21 mouse cellular contexts compared by ENCODE assay signal in the genomic region with DNA sequence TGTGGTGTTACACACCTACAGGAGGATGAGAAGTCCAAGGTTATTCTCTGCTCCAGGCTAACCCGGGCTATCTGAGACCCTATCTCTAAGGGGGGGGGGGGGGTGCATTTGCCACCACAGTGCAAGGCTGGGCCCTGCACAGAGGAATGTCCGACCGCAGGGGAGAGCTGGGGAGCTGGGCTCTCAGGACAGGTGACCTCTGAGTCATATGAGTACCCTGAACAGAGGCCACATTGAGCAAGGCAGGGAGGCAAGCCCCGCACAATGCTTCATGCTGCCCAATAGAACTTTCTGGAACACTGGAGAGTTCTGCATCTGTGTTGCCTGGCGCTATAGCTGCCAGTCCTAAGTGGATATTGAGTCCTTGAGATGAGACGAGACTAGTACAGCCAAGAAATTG. TPM values are rescaled to one million over a fixed set of nuclear protein-coding genes. Genes with fewer than 3 reads are reported as not detected.
A peak's percentile ranks its signal among the peaks of the same experiment; 100 is the strongest.
DNase-seq lines count a peak whose midpoint lies in the region; ATAC-seq lines count a peak whose summit lies in the region.
"Had no signal": no experiment of that assay in that cellular context is flagged by ENCODE, and none has a peak within 500 bp of the region (broad histone marks: within the 10 kb centered on the region; RNA-seq: fewer than 3 reads in every experiment).

No protein-coding gene starts in this region.

- H3K9ac ChIP-seq in hindbrain, embryonic 15.5 days = no peak overlapping the region
- no peak overlapping the region for H3K9ac ChIP-seq in hindbrain, embryonic 12.5 days
- no peak overlapping the region for H3K9ac ChIP-seq in midbrain, embryonic 15.5 days
- no peak overlapping the region for H3K9ac ChIP-seq in midbrain, embryonic 11.5 days (ENCODE audit: low read length)
- H3K9ac ChIP-seq: embryonic facial prominence, embryonic 13.5 days; forebrain, embryonic 12.5 days had no signal

- no peaks in the 10 kb centered on the region for H3K27me3 ChIP-seq in hindbrain, embryonic 15.5 days
- 0 out of 2 replicates have a peak, but pooled peaks cover 4% of the 10 kb centered on the region for H3K27me3 ChIP-seq in hindbrain, embryonic 12.5 days
- H3K27me3 ChIP-seq in midbrain, embryonic 15.5 days (replicated peaks) = no peaks in the 10 kb centered on the region
- H3K27me3 ChIP-seq in midbrain, embryonic 11.5 days (ENCODE audit: control insufficient read depth, insufficient read depth, low read length) = no peaks in the 10 kb centered on the region
- H3K27me3 ChIP-seq: embryonic facial prominence, embryonic 13.5 days had no signal

- no peaks in the 10 kb centered on the region for H3K36me3 ChIP-seq in hindbrain, embryonic 15.5 days
- no peaks in the 10 kb centered on the region for H3K36me3 ChIP-seq in hindbrain, embryonic 12.5 days
- no peaks in the 10 kb centered on the region for H3K36me3 ChIP-seq in midbrain, embryonic 15.5 days (replicated peaks)
- no peaks in the 10 kb centered on the region for H3K36me3 ChIP-seq in midbrain, embryonic 11.5 days (ENCODE audit: control insufficient read depth, insufficient read depth, low read length)
- H3K36me3 ChIP-seq: forebrain, embryonic 12.5 days; G1E had no signal

- DNase-seq in cerebellum, adult 8-10 months = peak; percentile 36
- DNase-seq in cerebellum, postnatal 10 days = no peak
- no peak for DNase-seq in midbrain, embryonic 11.5 days (ENCODE audit: low spot score, missing footprints)
- peak; percentile 16 to 28 for DNase-seq in cerebellum, postnatal 36 days
- DNase-seq in urinary bladder, adult 18-20 months (ENCODE audit: low spot score in 2 of 2) = no peak
- DNase-seq: adrenal gland, adult 8-10 months; adrenal gland, postnatal 36 days; gastrocnemius, postnatal 10 days; heart, adult 18-20 months; heart, postnatal 10 days; heart, postnatal 4 days had no signal

- peaks cover 39% of the 10 kb centered on the region for H3K4me1 ChIP-seq in hindbrain, embryonic 15.5 days (replicated peaks)
- H3K4me1 ChIP-seq in hindbrain, embryonic 12.5 days = peaks cover 15% of the 10 kb centered on the region
- H3K4me1 ChIP-seq in midbrain, embryonic 15.5 days = peaks cover 11% of the 10 kb centered on the region
- H3K4me1 ChIP-seq in midbrain, embryonic 11.5 days (ENCODE audit: control insufficient read depth, insufficient read depth, low read length) = no peaks in the 10 kb centered on the region

- H3K27ac ChIP-seq in hindbrain, embryonic 15.5 days (replicated peaks) = 0 out of 2 replicates have a peak overlapping the region, but pooled peaks have one; percentile 18
- H3K27ac ChIP-seq in hindbrain, embryonic 12.5 days = no peak overlapping the region
- no peak overlapping the region for H3K27ac ChIP-seq in midbrain, embryonic 15.5 days
- no peak overlapping the region for H3K27ac ChIP-seq in midbrain, embryonic 11.5 days (ENCODE audit: low read depth, low read length)
- H3K27ac ChIP-seq: embryonic facial prominence, embryonic 13.5 days; forebrain, embryonic 12.5 days had no signal

- H3K9me3 ChIP-seq in hindbrain, embryonic 15.5 days = no peaks in the 10 kb centered on the region
- no peaks in the 10 kb centered on the region for H3K9me3 ChIP-seq in hindbrain, embryonic 12.5 days (replicated peaks)
- no peaks in the 10 kb centered on the region for H3K9me3 ChIP-seq in midbrain, embryonic 15.5 days
- no peaks in the 10 kb centered on the region for H3K9me3 ChIP-seq in midbrain, embryonic 11.5 days (ENCODE audit: control insufficient read depth, low read length)
- H3K9me3 ChIP-seq: embryonic facial prominence, embryonic 13.5 days; forebrain, embryonic 12.5 days; G1E; heart, embryonic 10.5 days had no signal

- no peak overlapping the region for H3K4me3 ChIP-seq in hindbrain, embryonic 15.5 days
- H3K4me3 ChIP-seq in hindbrain, embryonic 12.5 days = no peak overlapping the region
- no peak overlapping the region for H3K4me3 ChIP-seq in midbrain, embryonic 15.5 days
- H3K4me3 ChIP-seq in midbrain, embryonic 11.5 days (ENCODE audit: low read depth, low read length) = no peak overlapping the region
- H3K4me3 ChIP-seq: embryonic facial prominence, embryonic 13.5 days; forebrain, embryonic 12.5 days; heart, embryonic 10.5 days had no signal

- ATAC-seq in hindbrain, embryonic 15.5 days (ENCODE audit: low FRiP score, low read depth) = no peak
- no peak for ATAC-seq in hindbrain, embryonic 12.5 days (ENCODE audit: low FRiP score)
- ATAC-seq in midbrain, embryonic 15.5 days (replicated peaks) = 0 out of 2 replicates have a peak, but pooled peaks have one; percentile 32
- no peak for ATAC-seq in midbrain, embryonic 11.5 days (ENCODE audit: low FRiP score)
- ATAC-seq: forebrain, embryonic 16.5 days; inflammation-experienced regulatory T-cells, adult 6 months; intestine, postnatal 0 days had no signal

- H3K4me2 ChIP-seq in hindbrain, embryonic 15.5 days = no peak overlapping the region
- no peak overlapping the region for H3K4me2 ChIP-seq in hindbrain, embryonic 12.5 days (replicated peaks)
- H3K4me2 ChIP-seq in midbrain, embryonic 15.5 days = no peak overlapping the region
- H3K4me2 ChIP-seq in midbrain, embryonic 11.5 days = no peak overlapping the region
- H3K4me2 ChIP-seq: embryonic facial prominence, embryonic 13.5 days; forebrain, embryonic 12.5 days had no signal

- WGBS in hindbrain, embryonic 15.5 days = 77% methylated on average over 6 of the region's 6 CpGs
- 81% methylated on average over 6 of the region's 6 CpGs for WGBS in hindbrain, embryonic 12.5 days
- WGBS in midbrain, embryonic 15.5 days = 83% methylated on average over 6 of the region's 6 CpGs
- WGBS in midbrain, embryonic 11.5 days = 88% methylated on average over 6 of the region's 6 CpGs

RNA-seq across cellular contexts. Expression of a gene that starts 8.8 kb away (rescaled TPM):
- polyA plus RNA-seq in hindbrain, embryonic 15.5 days (2015; fragmentation: Nextera tagmentation; extraction: Ambion mirVana) = 24.6 and 28.4 TPM in 2 replicates
- 21.5 and 24.9 TPM in 2 replicates for polyA plus RNA-seq in hindbrain, embryonic 12.5 days (2016; fragmentation: Nextera tagmentation; extraction: Ambion mirVana)
- 21.3 and 21.5 TPM in 2 replicates for polyA plus RNA-seq in midbrain, embryonic 15.5 days (2015; fragmentation: Nextera tagmentation; extraction: Ambion mirVana)
- polyA plus RNA-seq in midbrain, embryonic 11.5 days (2014; fragmentation: Nextera tagmentation; extraction: Ambion mirVana) = 8.3 and 10.3 TPM in 2 replicates
- polyA plus RNA-seq: G1E had no signal

Comparison
In these comparisons a context has a peak if more than half of its experiments do, and no peak if none do; other contexts are left out.
1. DNase-seq: peak in cerebellum, adult 8-10 months (single experiment) and cerebellum, postnatal 36 days (2 of 2); none in cerebellum, postnatal 10 days (0 of 2), midbrain, embryonic 11.5 days (single experiment) and urinary bladder, adult 18-20 months (0 of 2).